Mouse (Mus musculus) induced T-regulatory cell, adult 2 months (primary cell): ENCODE measurements around the gene 4931406C07Rik.

Experiments used
- DNase-seq: peaks from one replicate; pipeline ENCODE4 v3.0.0-alpha.2; 2012; ENCODE audit warnings: low read depth

Gene 4931406C07Rik

DNA sequence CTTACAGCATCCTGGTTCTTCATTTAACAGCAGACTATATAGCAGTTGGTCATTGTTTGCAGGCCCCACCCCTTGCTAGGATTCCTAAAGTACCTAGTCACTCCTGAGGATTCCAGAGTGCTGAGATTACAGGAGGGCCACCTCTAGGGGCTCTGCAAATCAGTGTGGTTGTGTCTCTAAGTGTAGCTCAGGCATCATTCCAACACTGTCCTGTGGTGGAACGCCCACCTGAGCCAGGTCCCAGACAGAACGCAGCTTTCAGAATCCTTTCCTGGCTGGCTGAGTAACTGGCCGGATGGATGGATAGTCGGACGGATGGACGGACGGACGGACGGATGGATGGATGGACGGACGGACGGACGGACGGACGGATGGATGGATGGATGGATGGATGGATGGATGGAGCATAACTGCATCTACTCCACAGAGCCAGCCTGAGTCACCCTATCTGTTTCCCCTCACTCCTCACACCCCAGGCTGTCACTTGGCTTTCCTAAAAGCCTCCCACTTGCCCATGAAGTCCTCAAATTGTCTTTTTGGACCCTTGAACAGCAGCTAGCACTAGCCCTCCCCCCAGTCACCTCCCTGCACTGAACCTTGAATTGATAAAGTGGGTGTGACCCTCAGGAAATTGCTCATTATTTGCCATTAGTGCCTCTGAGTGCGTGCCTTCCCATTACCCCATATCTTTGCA is 67.8 kb downstream of the 4931406C07Rik start:
- DNase-seq, result no peak

DNA sequence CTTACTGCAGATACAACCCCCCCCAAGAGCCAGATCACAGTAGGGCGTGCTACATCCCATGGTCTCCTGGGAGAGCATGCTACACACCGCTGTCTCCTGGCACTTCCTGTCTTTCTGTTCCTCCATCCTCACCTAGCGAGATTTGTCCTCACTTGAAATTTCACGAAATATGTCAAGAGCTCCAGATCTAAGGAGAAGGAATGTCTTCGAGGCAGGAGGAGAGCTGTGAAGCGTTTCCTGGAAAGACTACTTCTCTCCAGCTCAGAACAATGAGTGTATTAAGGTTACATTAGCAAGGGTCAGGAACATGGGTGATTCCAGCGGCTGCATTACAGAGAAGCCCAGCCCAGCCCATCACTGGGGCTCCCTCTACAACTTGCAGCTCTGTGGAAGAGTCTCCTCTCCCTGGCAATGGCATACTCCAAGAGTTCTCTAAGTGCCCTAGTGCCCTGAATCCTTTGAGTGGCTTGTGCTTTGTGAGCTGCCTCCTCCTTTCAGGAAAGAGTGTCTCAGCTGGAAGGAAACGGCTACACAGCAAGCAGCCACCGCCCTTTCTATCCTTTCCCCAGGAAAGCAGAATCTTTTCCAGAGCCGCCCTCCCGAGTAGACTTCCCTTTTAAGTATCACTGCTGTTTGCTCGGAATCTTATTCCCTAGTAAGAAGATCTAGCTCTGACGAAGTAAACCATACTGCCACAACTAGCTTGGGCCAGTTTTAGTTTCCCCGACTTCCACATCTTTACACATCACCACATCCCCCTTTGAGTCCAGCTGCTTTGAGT is 68.5 kb downstream of the 4931406C07Rik start:
- no peak for DNase-seq

DNA sequence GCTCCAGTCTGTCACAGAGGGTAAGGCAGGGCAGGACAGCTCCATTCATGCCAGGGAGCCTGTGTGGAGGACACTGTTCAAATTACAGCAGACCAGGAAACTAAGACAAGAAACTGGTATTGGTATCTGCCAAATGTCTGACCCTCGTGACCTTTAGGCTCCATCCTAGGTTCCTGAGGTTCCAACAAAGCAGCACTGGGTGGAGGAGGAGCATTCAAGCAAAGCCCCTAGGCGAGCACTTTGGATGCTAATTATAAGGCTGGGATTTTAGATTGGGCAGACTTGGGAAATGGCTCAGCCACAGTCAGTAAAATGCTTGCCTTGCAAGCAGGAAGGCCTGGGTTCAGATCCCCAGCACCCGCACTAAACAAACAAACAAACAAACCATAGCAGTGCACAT is 70.3 kb downstream of the 4931406C07Rik start:
- DNase-seq, result no peak

DNA sequence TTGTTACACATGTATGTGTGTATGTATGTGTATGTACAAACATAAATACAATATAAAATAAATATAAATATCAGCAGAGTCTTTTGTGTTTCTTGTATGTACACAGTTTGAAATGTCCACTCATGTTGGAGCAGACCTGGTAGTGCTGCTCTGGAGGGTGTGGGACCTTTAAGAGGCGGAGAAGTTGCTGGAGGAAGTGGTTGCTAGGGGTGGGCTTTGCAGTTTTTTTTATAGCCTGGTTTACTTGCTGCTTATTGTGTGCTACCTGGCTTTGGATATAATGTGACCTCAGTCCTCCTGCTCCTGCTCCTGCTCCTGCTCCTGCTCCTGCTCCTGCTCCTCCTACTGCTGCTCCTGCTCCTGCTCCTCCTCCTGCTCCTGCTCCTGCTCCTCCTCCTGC is 72.6 kb downstream of the 4931406C07Rik start:
- DNase-seq, result no peak
